8 mouse cellular contexts compared by ENCODE assay signal in the genomic region with DNA sequence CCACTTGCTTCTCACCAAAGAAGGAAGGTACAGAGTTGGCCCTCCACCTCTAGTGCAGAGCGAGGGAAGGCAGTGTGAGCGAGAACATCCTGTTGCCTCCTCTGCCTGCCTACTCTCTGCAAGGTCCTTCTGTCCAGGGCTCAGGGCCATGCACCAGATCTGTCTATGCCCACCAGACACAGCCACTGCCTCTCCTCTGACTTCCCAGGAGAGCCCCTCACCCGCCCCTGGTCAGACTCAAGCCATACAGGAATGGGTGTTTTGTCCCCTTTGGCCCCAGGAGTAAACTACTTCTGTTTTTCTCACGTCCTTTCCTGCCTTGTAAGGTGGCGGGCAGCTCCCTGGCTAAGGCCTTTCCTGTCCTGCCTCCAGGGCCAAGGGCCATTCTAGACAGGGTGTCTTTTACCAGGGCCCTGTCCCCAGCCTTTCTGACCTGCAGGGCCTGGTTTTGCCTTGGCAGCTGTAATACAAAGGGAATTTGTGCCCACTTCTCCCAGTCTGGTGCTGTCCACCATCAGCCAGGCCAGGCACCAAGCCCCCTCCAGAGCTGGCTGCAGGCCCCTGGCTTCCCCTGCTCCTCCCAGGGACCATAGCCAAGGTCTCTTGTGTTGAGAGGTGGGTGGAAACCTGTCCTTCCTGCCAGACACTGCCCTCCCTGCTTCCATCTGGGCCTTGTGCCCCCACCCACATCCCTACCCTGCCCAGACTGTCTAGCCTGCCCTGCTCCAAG. TPM values are rescaled to one million over a fixed set of nuclear protein-coding genes. Genes with fewer than 3 reads are reported as not detected.
DNase-seq lines count a peak whose midpoint lies in the region; ATAC-seq and TF ChIP-seq lines count a peak whose summit lies in the region.

No protein-coding gene starts in this region.

- H3K9me3 ChIP-seq in limb, embryonic 12.5 days = no peaks in the 10 kb centered on the region
- no peaks in the 10 kb centered on the region for H3K9me3 ChIP-seq in limb, embryonic 10.5 days (replicated peaks)
- no peaks in the 10 kb centered on the region for H3K9me3 ChIP-seq in lung, embryonic 15.5 days
- H3K9me3 ChIP-seq in intestine, postnatal 0 days (ENCODE audit: control insufficient read depth) = no peaks in the 10 kb centered on the region

- H3K4me2 ChIP-seq in limb, embryonic 12.5 days = no peak overlapping the region
- no peak overlapping the region; the same call in 1 of the 2 replicates for H3K4me2 ChIP-seq in lung, embryonic 15.5 days
- no peak overlapping the region for H3K4me2 ChIP-seq in intestine, postnatal 0 days (replicated peaks; ENCODE audit: low read depth)

- intact Hi-C loops in heart, postnatal 36 days (cut with DNase I) = loop anchor here (2.0 kb wide), 1 partner anchor 94 kb away; a partner anchor contains a TSS

- peak overlapping the region; percentile 50; the same call in 1 of the 2 replicates for H3K27ac ChIP-seq in limb, embryonic 12.5 days
- no peak overlapping the region for H3K27ac ChIP-seq in limb, embryonic 10.5 days
- peak overlapping the region; percentile 67 for H3K27ac ChIP-seq in lung, embryonic 15.5 days
- H3K27ac ChIP-seq in intestine, postnatal 0 days (ENCODE audit: low read depth, low read length) = no peak overlapping the region; the same call in 1 of the 2 replicates

- ATAC-seq in limb, embryonic 12.5 days (ENCODE audit: insufficient number of reproducible peaks, insufficient read depth, low FRiP score, low TSS enrichment, low read depth) = no peak
- peak; percentile 52 for ATAC-seq in lung, embryonic 15.5 days (ENCODE audit: borderline replicate concordance, extremely low read depth, low FRiP score, low TSS enrichment)
- ATAC-seq in intestine, postnatal 0 days = no peak

- TF ChIP-seq CTCF in intestine, postnatal 0 days (IDR thresholded peaks at IDR 0.05; ENCODE audit: low read depth) = no peak

- DNase-seq in limb, embryonic 10.5 days (ENCODE audit: low spot score) = no peak
- DNase-seq in adipocyte (ENCODE audit: low spot score) = peak; percentile 65
- DNase-seq in cerebellum, postnatal 36 days = peak; percentile 50 to 64
- peak; percentile 66 to 78 for DNase-seq in heart, postnatal 36 days
- no peak for DNase-seq in embryo, embryonic 9.5 days (ENCODE audit: extremely low spot score)

- 63% methylated on average over 5 of the region's 5 CpGs for WGBS in limb, embryonic 12.5 days
- WGBS in limb, embryonic 10.5 days = 59% methylated on average over 5 of the region's 5 CpGs
- 50% methylated on average over 5 of the region's 5 CpGs for WGBS in lung, embryonic 15.5 days
- 72% methylated on average over 5 of the region's 5 CpGs for whole genome bisulfite sequencing in intestine, postnatal 0 days

- H3K36me3 ChIP-seq in limb, embryonic 12.5 days = peaks cover 34% of the 10 kb centered on the region
- peaks cover 37% of the 10 kb centered on the region for H3K36me3 ChIP-seq in limb, embryonic 10.5 days
- peaks cover 34% of the 10 kb centered on the region for H3K36me3 ChIP-seq in lung, embryonic 15.5 days
- peaks cover 32% of the 10 kb centered on the region for H3K36me3 ChIP-seq in intestine, postnatal 0 days (ENCODE audit: control insufficient read depth, insufficient read depth)

- H3K4me1 ChIP-seq in limb, embryonic 12.5 days (replicated peaks) = peaks cover 37% of the 10 kb centered on the region
- peaks cover 45% of the 10 kb centered on the region for H3K4me1 ChIP-seq in limb, embryonic 10.5 days
- H3K4me1 ChIP-seq in lung, embryonic 15.5 days = peaks cover 47% of the 10 kb centered on the region
- H3K4me1 ChIP-seq in intestine, postnatal 0 days (replicated peaks; ENCODE audit: control insufficient read depth, insufficient read depth, low read length) = 0 out of 2 replicates have a peak, but pooled peaks cover 12% of the 10 kb centered on the region

- no peak overlapping the region for H3K4me3 ChIP-seq in limb, embryonic 12.5 days (replicated peaks)
- no peak overlapping the region for H3K4me3 ChIP-seq in limb, embryonic 10.5 days
- H3K4me3 ChIP-seq in lung, embryonic 15.5 days = no peak overlapping the region
- H3K4me3 ChIP-seq in intestine, postnatal 0 days (ENCODE audit: low read depth, low read length) = no peak overlapping the region

- no peak overlapping the region; the same call in 1 of the 2 replicates for H3K9ac ChIP-seq in limb, embryonic 12.5 days (replicated peaks)
- H3K9ac ChIP-seq in lung, embryonic 15.5 days = peak overlapping the region; percentile 2; the same call in 1 of the 2 replicates
- H3K9ac ChIP-seq in intestine, postnatal 0 days (ENCODE audit: low read depth, low read length) = no peak overlapping the region

- peaks cover 12% of the 10 kb centered on the region for H3K27me3 ChIP-seq in limb, embryonic 12.5 days
- H3K27me3 ChIP-seq in limb, embryonic 10.5 days (ENCODE audit: low read depth, poor library complexity, severe bottlenecking) = peaks cover 19% of the 10 kb centered on the region
- H3K27me3 ChIP-seq in lung, embryonic 15.5 days = no peaks in the 10 kb centered on the region
- H3K27me3 ChIP-seq in intestine, postnatal 0 days (replicated peaks; ENCODE audit: control insufficient read depth, insufficient read depth, low read length) = no peaks in the 10 kb centered on the region

RNA-seq across cellular contexts. Expression of a gene that starts 28.4 kb away (rescaled TPM):
- 14.3 and 17.3 TPM in 2 replicates for polyA plus RNA-seq in limb, embryonic 12.5 days (2016; fragmentation: Nextera tagmentation; extraction: Ambion mirVana)
- polyA plus RNA-seq in limb, embryonic 10.5 days (2016; fragmentation: Nextera tagmentation; extraction: Ambion mirVana) = 9.0 and 12.1 TPM in 2 replicates
- 10 to 100 TPM; 44.6 to 59.4 TPM for total RNA-seq in heart, postnatal 36 days (2021)
- polyA plus RNA-seq in lung, embryonic 15.5 days (2015; fragmentation: Nextera tagmentation; extraction: Ambion mirVana) = 17.1 and 17.3 TPM in 2 replicates
- 4.8 and 4.9 TPM in 2 replicates for polyA plus RNA-seq in intestine, postnatal 0 days (2015; fragmentation: Nextera tagmentation; extraction: Ambion mirVana)

RNA-seq across cellular contexts. Expression of a gene that starts 50.6 kb away (rescaled TPM):
- not detected in 2 replicates for polyA plus RNA-seq in limb, embryonic 12.5 days (2016; fragmentation: Nextera tagmentation; extraction: Ambion mirVana)
- polyA plus RNA-seq in limb, embryonic 10.5 days (2016; fragmentation: Nextera tagmentation; extraction: Ambion mirVana) = not detected in 2 replicates
- under 1 TPM; 0.22 to 0.47 TPM for total RNA-seq in heart, postnatal 36 days (2021)
- not detected in 2 replicates for polyA plus RNA-seq in lung, embryonic 15.5 days (2015; fragmentation: Nextera tagmentation; extraction: Ambion mirVana)
- 0.21 and 0.25 TPM in 2 replicates for polyA plus RNA-seq in intestine, postnatal 0 days (2015; fragmentation: Nextera tagmentation; extraction: Ambion mirVana)

RNA-seq across cellular contexts. Expression of a gene that starts 56.3 kb away (rescaled TPM):
- polyA plus RNA-seq in limb, embryonic 12.5 days (2016; fragmentation: Nextera tagmentation; extraction: Ambion mirVana) = 0.31 and 0.65 TPM in 2 replicates
- polyA plus RNA-seq in limb, embryonic 10.5 days (2016; fragmentation: Nextera tagmentation; extraction: Ambion mirVana) = 0.36 TPM in 1 of 2 replicates, not detected in the other
- not detected for total RNA-seq in heart, postnatal 36 days (2021)
- 1.3 and 1.5 TPM in 2 replicates for polyA plus RNA-seq in lung, embryonic 15.5 days (2015; fragmentation: Nextera tagmentation; extraction: Ambion mirVana)
- polyA plus RNA-seq in intestine, postnatal 0 days (2015; fragmentation: Nextera tagmentation; extraction: Ambion mirVana) = not detected in 2 replicates

Comparison
In these comparisons a context has a peak if more than half of its experiments do, and no peak if none do; other contexts are left out.
1. H3K27ac ChIP-seq: peak in limb, embryonic 12.5 days (single experiment) and lung, embryonic 15.5 days (single experiment); none in limb, embryonic 10.5 days (single experiment) and intestine, postnatal 0 days (single experiment).
2. DNase-seq: peak in adipocyte (single experiment), cerebellum, postnatal 36 days (2 of 2) and heart, postnatal 36 days (2 of 2); none in limb, embryonic 10.5 days (single experiment) and embryo, embryonic 9.5 days (single experiment).